Mouse (Mus musculus) skeletal muscle tissue, adult 2 months (tissue): ENCODE results near the gene Olfr11.

Experiments used
- DNase-seq: peaks from one replicate; pipeline ENCODE4 v3.0.0-alpha.2; 2012; ENCODE audit warnings: low read depth, low spot score

The Olfr11 gene

GRCm38 (mm10) chr13:21642418-21642817 lies at the start of gene Olfr11:
TSS of gene Olfr11 (minus strand) at chr13:21642518.
- DNase-seq: no peak

- no peak for DNase-seq
Measured at GRCm38 (mm10) chr13:21677305-21677704, 35.0 kb upstream of the Olfr11 start, which contains the start of gene Olfr1360. TSS of gene Olfr1360 (minus strand) at chr13:21677405.

- DNase-seq: no peak
Measured at GRCm38 (mm10) chr13:21663286-21663685, 21.0 kb upstream of the Olfr11 start, which contains the start of gene Olfr1361. TSS of gene Olfr1361 (minus strand) at chr13:21663386.

- DNase-seq: no peak
Measured at GRCm38 (mm10) chr13:21613922-21614321, 28.4 kb downstream of the Olfr11 start, which contains the start of gene Olfr1362. TSS of gene Olfr1362 (minus strand) at chr13:21614022.

- no peak for DNase-seq
Measured at GRCm38 (mm10) chr13:21591618-21592017, 50.7 kb downstream of the Olfr11 start.
